Mouse (Mus musculus) cerebellum, postnatal 25 days (tissue): ENCODE measurements around the gene Slain1.

Experiments
- DNase-seq, 2 experiments: peaks; one replicate each; pipeline ENCODE4 v3.0.0; 2021; ENCODE audit warnings: mixed read lengths in 2 of 2

Gene Slain1

DNA sequence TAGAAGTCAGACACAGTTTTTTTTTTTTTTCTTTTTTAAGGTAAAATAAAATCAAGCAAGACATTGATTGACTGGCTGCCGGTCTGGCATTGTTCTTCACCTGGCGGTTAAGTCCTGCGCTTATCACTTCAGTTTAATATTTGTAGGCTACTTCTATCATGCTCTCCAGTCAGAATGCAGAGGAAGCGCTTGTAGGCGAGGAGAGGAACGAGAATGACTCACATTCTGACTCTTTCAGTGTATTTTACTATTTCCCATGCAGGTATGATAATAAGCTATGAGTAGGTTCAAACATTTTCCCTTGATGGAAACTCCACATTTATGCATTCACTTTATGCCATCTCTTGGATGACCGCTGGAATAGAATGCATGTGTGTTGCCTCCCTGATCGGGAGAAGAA lies 17.0 kb downstream of the Slain1 start:
- DNase-seq, result no peak

DNA sequence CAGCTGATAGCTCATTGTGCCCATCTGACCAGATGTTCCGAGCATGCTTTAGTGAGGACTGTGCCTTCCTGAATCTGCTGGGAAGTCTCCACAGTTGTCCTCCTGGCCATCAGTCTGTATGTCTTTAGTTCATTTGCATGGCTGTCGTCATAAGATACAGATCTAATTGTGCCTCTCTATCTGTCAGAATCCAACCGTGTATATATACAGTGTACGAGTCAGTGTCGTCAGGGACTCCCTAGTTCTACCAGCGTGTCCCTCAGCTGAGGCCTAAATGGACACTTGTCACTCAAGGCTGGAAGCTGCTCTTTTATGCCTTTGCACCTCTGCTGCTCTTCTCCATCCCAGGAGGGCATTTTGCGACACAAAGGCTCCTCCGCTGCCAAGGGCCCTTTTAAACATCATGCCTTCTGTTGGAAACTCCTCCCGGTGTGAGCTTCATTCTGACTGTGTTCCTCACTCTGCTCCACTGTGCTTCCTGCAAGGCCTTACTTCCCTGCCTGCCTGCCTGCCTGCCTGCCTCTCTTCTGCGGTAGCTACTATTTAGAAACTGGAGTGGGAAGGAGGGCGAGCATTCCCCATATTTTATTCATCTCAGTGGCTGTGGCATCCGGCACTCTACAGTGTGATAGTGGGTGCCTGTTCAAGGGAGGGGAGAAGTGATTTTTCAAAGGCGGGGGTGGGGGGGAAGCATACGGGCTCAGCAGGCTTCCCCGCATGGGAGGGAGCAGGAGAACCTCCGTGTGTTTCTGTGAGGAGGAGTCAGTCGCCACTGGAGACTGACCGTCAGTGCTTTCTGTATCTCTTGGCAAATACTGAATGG lies 29.6 kb downstream of the Slain1 start:
- peak; percentile 35 to 52 for DNase-seq

DNA sequence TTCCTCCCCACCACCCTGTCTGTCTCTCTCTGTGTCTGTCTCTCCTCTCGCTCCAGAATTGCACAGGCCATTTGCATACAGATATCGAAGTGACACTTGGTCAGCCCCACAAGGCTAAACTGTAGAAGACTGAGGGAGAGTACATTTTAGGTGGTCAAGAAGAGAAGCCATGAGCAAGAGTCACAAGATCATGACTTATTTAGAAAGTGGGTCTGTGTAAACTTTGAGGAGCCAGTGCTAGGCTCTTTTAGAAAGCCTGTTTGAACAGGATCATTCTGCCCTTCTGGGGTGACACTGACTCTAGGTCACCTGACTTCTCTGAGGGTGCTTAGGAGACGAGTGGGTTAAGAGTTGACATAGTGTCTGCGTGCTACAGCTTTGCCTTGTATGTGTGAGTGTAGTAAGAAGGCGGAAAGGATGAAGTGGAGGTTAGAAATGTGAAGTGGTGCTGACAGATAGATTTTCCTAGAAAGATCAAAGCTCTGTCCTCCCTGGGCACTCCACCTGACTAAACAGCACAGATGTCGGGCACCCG lies 30.3 kb downstream of the Slain1 start:
- DNase-seq, result no peak

DNA sequence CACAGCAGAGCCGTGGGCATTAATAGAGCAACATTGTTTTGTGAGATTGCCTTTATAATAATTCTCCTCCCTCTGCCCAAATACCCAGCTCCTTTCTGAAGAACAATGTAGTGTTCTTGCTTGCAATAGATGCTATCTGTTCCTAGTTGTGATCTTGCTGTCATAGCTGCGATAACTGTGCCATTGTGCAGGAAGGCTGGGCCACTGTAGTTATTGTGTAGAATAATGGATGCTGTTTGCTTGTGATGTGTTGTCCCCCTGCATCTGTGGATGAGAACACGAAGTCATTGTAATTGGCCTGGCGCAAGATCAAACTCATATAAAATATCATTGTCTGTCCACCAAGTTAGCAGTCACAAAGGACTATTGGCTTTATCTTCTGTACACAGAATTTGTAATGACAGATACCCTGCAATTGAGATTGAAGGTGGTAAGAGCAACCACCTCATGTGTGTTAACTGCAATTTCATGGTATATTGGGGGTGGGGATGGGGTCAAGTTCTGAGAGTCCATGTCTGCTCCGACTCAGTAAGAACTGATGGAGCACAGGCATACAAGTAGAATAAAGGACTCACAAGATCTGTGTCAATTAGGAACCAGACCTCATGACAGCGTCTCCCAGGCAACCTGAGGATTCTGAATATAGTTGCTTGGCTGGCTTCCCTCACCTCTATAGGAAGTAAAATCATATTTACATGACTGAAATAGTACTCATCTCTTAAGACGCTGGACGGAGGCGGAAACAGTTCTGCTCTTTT lies 32.8 kb downstream of the Slain1 start:
- DNase-seq, result no peak

DNA sequence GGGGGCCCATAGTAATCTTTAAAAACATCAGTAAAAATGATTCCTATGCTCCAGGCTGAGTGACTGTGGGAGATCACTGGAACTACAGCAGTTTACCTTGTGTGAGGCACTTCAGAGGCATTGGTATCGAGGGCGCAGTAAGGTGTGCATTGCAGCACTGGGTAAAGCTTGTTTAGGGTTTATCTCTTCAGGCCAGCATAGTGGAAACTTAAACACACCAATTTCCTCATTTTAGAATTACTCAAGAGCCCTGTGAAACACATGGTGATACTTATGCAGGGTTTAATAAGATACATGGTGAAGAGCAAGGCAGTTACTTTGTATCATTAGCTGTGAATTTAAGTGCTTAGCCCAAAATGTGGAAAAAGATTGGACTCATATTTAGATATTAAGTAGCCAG lies 37.0 kb downstream of the Slain1 start:
- DNase-seq, result no peak

DNA sequence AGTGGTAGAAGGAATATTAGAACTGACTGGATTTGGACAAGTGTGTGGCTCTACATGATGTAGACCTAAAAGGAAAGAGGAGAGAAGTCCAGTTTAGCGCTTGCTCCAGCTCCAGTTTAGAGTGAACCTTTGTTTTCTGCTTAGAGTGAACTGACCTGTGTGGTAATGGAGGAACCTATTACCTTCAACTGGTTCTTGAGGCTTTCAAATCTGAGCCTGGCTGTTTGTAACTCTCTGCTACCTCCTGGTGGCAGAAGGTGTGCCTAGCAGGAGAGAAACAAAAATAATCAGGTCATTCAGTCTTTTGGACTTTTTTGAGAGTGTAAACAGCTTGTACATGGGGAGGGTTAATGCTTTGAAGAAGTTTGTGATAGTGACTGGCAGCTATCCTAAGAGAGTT lies 44.3 kb downstream of the Slain1 start:
- peak; percentile 74 to 77 for DNase-seq

DNA sequence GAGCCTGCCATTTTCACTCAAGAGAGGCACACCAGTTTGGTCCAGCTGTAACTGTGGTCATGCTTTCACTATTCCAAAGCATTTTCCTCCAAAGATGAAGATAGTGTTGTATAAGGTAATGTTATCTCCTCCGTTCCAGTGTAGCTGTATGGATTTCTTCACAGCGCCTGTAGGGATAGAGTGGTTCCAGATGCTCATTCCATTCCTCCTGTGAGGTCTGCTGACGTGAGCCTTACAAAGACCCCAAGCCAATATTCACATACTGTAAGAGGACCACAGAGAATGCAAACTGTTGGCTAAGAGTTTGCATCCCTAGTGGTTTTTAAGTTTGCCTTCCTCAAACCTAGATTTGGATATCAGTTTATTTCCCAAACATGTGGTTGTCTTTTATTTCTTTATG lies 45.6 kb downstream of the Slain1 start:
- no peak for DNase-seq

DNA sequence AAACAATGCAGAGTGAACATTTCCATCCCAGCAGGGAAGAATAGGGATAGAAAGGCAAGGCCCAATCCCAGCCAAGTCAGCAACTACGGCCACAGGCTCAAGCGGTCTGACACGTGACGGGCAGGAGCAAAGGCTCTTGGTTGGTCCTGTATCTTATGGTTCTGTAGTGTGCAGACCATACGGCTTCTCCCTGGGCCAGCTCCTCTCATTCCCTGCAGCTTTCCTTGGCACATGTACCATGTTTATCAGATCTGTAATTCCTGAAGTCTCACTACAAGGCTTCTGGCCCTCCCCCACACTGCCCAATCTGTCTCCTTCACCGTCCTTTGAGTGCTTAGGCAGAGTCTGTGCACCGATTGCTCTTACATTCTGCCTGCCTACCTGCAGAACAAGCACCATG lies 47.1 kb downstream of the Slain1 start:
- peak; percentile 58 to 69 for DNase-seq

DNA sequence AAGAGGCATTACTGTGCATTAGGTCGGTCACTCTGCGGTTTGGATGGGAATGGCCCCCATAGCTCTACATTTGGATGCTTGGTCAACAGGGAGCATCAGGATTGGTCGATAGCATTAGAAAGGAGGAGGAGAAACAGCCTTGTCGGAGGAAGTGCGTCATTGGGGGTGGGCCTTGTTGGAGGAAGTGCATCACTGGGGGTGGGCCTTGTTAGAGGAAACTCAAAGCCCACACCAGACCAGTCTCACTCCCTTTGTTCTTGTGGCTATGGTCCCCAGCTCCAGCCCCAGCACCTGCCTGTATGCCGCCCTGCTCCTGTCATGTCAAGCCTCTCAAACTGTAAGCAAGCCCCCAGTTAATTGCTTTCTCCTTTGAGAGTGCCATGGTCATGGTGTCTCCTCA lies 49.3 kb downstream of the Slain1 start:
- no peak for DNase-seq

DNA sequence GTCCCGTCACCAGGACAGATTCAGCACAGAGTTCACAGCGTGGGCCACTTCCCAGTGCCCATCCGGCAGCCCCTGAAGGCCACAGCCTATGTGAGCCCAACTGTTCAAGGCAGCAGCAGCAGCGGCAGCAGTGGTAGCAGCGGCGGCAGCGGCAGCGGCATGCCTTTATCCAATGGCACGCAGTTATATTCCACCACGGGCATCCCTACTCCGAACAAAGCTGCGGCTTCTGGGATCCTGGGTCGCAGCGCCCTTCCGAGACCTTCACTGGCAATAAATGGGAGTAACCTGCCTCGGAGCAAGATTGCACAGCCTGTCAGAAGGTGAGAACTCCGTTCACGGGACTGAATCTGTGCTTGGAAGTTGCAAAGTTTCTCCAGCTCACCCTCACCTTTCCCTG lies 52.5 kb downstream of the Slain1 start:
- no peak for DNase-seq

DNA sequence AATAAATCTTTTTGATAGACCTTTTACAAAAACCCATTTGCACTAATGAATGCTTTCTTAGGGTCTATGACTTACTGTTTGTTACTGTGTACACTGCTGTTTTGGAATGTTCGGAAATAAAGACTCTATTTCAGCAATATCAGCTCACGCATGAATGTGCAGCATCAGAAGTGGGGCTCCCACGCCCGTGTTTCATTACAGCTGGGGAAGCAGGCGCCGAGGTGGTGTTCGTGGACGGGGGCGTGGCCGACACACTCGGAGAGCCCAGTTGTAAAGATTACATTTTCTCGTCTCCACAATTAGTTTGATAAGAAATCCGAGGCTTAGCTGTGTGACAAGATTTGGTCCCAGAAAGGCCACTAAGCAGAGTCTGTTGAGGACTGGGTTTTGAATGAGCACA lies 54.7 kb downstream of the Slain1 start:
- DNase-seq, result no peak

DNA sequence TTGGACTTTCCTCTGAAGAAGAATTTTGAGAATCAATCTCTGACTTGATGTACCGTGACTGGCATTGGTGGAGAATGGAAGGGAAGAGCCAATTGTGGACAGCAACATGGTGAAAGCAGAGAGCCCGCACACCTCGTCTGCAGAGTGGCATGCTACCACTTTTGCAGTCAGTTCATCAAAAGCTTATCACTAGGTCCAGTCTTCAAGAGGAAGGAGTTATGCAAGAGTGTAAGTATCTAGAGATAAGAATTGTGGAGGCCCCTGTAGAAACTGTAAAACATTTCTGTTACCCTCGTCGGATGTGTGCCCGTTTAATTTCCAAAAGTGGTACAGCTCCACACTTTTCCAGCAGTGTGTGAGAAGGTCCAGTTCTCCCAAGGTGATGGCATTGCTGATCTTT lies 56.3 kb downstream of the Slain1 start:
- DNase-seq, result no peak

DNA sequence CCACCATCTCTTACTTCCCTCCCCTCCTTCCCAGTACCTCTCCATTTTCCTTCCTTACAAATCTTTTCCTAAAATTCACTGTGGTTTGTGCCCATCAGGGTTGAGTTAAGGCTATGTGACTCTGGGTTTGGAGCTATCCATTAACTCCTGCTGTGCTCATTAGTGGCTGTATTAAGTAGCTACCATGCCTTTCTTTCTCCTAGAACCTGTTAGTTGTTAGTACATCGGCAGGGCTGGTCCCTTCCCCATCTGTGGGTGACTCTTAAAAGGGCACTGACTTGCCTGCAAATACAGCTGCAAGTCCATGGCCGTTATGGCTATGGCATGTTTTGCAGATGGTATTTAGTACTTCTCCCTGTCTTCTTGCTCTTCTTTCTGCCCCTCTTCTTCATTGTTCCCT lies 58.6 kb downstream of the Slain1 start:
- DNase-seq, result no peak

DNA sequence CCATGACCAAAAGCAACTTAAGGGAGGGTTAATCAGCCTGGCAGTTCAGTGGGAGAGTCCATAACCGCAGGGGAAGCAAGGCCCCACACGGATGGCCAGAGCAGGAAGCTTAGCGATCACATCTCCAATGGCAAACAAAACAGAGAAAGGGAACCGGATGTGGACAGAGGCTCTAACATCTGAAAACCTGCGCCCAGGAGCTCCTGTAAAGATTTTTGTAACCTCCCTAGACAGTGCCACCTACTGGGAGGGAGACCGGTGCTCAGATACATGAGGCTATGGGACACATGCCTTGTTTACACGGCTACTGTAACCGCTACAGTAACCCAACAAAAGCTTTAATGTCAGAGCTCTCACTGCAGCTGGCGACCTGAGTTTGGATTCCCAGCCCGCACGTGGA lies 59.2 kb downstream of the Slain1 start:
- DNase-seq, result no peak

DNA sequence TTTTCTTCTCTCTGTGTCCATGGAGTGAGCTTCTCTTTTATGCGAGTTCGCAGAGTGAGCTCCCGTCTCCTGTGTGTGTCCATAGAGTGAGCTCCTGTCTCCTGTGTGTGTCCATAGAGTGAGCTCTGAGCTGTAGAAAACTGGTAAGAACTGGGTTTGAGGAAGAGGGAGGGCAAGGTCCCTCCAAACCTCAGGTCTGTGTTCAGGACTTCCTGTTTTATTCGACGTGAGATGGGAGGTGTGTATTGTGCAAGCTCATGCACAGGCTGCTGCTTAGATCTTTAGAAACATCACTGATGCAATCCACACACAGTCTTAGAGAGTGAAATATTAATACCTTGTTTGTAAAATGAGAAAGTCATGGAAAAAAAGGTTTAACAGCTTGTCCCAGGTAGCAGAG lies 63.0 kb downstream of the Slain1 start:
- no peak for DNase-seq

DNA sequence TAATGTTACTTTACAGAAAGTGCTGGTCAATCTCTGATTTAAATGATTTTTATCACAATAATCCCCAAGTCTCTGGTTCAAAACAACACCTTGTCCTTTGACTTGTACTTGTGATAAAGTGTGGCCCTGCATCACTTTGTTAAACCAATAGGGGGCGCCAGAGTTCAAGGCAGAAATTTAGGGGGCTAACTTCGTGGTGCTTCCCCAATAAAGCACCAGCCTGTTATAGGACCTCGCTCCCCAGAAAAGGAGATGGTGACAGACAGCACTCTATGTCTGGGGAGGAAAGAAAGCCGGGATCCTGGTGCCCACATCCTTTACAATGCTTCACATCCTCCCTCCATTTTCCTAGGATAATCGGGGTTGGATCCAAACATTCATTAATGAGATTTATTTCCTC lies 67.5 kb downstream of the Slain1 start:
- peak in 1 of 2 experiments; percentile 39 for DNase-seq

DNA sequence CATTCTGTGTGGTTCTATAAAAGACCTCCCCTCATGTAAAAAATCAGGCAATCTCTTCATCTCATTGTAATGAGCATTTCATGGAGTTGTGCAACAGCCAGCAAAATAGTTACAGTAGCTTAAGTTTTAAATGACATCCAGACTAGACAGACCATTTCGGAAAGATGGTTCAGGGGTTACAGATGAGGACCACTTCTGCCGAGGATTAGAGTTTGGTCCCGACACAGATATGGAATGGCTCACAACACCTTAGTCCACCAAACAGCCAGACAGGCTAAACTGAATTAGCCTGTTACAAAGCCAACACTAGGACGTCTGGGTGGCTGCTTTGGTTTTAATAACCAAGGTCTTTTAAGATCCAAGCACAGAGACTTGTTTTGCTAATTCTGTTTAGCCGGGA lies 68.0 kb downstream of the Slain1 start:
- no peak for DNase-seq

DNA sequence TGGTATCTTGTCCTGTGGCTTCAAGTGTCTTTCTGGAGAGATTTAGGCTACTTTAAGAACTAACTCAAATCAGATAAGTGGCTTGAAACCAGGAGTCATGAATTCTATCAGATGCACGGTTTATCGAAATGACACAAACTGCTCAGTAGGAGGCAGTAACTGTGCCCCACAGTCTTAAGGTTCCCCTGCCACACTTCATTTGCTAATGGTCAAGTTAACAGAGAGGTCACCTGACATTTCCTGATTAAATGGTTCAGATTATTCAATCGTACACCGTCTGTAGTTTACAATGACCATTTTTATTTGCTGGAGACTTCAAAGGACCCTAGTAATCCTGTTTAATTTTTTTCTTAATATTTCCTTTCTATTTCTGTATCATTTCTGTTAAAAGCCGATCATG lies 68.4 kb downstream of the Slain1 start:
- DNase-seq, result no peak

DNA sequence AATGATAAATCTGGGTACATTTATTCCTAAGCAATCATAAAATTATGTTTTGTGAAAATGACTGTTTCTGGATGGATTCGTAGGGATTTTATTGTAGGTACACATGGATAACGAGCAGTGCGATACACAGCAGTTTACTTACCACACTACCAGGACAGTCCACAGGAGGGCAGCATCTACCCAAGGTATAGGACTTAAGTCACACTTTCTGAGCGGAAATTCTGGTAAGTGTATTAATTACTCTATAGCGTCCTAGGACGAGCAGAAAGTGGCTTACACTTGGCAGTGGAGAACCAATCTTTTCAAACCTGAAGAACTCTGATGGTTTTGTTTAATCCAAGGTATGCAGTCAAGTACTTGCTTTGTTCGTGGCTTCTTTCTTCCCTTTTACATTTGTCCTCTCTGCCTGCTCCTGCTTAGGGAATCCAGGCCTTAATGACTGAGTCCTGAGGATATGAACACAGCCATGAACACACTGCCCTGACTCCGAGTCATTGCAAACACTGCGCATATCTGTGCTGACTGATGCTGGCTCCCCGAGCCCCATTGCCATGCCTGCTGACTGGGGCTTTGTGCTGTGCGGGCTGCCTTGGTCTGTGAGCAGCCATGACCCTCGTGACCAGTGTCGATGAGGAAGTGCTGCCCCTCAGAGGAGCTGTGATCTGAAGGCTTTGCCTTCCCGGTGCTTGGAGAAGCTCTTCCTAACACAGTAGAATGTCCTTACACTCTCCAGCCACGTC lies 69.0 kb downstream of the Slain1 start:
- DNase-seq, result peak; percentile 77 to 92

DNA sequence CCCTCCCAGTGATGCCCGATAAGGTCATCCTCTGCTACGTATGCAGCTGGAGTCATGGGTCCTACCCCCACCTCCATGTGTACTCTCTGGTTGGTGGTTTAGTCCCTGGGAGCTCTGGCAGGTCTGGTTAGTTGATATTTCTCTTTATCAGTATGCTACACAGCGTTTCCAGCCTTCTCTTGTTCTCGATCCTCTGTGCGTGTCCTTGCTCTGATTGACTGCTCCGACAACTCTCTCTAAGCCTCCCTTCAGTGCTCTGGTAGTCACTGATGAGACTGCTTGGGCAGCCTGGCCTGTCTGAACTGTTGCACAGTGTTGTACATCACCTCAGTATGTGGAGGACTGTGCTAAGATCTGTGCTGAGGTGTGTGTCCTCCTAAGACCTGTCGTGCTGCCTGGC lies 70.1 kb downstream of the Slain1 start:
- no peak for DNase-seq

DNA sequence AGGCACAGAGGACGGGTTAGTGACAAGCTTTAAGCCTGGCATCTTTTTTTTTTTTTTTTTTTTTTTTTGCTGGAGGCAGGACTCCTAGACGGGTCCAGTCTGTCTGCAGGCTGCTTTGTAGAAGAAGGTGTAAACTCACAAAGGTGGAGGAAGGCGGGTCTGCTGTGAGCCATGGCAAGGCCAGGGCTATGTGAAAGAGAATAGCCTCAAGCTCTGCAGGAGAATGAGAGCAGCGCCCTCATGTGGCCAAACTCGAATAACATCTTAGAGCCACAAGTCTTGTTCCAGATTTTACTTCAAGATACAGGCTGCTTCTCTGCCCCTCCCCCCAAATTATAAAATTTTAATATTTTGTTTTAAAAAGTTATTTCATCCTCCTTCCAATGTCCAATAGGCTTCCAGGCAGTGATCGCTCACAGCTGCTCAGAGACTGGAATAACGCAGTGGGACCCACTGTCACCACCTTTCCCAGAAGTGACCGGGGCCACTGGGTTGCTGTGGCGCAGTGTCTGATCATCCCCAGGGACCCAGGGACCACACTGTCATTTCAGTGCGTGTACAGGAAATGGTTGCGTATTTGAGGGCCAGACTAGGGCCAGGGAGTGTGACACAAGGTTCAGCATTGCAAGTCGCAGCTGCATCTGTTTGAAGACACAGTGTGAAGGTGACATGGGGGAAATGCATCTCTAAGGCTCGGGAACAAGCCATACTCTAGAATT lies 70.8 kb downstream of the Slain1 start:
- DNase-seq, result peak; percentile 50 to 76

DNA sequence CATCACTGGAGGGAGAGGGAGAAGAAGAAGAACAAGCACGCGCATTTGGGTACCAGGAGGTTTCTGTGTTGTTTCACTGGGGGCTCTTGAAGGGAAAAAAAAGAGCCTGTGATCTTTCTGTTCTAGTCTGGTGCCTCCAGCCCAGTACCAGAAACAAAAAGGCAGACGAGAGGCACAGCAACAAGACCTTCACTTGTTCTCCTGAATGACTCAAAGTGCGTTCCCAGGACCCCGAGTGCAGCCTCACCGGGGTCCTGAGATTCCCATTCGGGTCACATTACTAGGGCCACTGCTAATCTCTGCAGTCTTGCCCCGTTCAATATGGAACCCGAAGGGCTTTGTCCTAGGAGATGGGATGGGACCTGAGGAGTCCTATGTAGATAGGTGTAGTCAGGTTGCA lies 73.3 kb downstream of the Slain1 start:
- DNase-seq, result no peak

DNA sequence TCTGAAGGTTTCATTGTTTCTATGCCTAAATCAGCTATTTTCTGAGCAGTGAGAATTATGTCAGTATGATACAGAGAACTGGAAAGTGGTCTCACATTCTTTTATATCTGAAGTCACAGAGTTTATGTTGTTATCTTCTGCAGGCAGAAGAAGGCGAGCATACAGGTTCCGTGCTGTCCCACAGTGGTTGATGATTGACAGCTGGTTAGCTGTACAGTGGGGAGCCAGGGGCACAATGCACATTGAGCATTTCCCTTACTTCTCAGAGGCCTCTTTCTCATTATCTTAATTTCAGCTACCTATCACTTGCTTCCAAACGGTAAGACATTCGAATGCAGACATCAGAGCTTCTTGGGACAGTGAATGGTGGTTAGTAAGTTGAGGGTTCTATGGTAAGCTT lies 73.8 kb downstream of the Slain1 start:
- no peak for DNase-seq
